Mouse (Mus musculus) thymus, adult 2 months (tissue): ENCODE results near the gene Fam184a.

ENCODE experiments used
- CTCF ChIP-seq: fragments of 200-500 bp; IDR thresholded peaks from 2 replicates; pipeline ENCODE4 v1.5.1; 2012; ENCODE audit warnings: mild to moderate bottlenecking, control low read depth, low read length, moderate library complexity, borderline replicate concordance; ENCODE audit not compliant: control insufficient read depth, poor library complexity, insufficient read depth; ENCODE audit errors: extremely low read depth
- POLR2A ChIP-seq: fragments of 200-500 bp; IDR thresholded peaks from 2 replicates; pipeline ENCODE4 v1.6.1; 2012; ENCODE audit warnings: mild to moderate bottlenecking, low read length, control low read depth, moderate library complexity; ENCODE audit not compliant: control insufficient read depth, poor library complexity, insufficient read depth; ENCODE audit errors: extremely low read depth

DNA sequence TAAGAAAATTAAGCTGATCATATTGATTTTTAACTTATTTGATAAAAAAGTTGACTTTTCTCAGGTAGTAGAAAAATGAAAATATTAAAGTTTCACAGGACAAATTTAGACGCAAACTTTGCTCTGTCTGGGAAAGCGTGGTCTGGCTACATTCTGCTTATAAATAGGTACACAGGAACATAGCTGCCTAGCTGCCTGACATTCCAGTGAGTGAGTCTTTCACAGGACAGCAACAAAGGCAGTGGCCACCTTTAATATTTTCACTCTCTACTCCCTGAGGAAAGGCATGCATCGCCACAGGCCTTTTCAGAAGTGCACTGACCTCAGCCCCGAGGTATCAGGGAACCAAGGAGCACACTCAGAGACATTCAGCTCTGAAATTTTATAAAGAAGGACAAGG is 89.1 kb downstream of the Fam184a start:
- TF ChIP-seq CTCF: no peak
- no peak for TF ChIP-seq POLR2A
